Mouse (Mus musculus) gonadal fat pad, adult 2 months (tissue): ENCODE measurements at regions not wholly inside any gene's neighbourhood (a gene's known extent, or its start where the extent isn't known, plus 50 kb on each side); places are given as distances from the start of the nearest gene placed in this dataset.

Source experiments
- DNase-seq: peaks from one replicate; pipeline ENCODE4 v3.0.0-alpha.2; 2012; ENCODE audit warnings: low read depth

GRCm38 (mm10) chr11:8148485-8148825 is 515.9 kb downstream of the Tns3 start:
- no peak for DNase-seq

- no peak for DNase-seq
Measured at GRCm38 (mm10) chr11:8147790-8148484, 516.4 kb downstream of the Tns3 start.

- DNase-seq, result no peak
Measured at GRCm38 (mm10) chr11:8137366-8137765, 527.0 kb downstream of the Tns3 start.

GRCm38 (mm10) chr11:8136666-8137065 is 527.7 kb downstream of the Tns3 start:
- DNase-seq, result no peak

- DNase-seq, result no peak
Measured at GRCm38 (mm10) chr11:8109286-8109685, 555.0 kb downstream of the Tns3 start.

GRCm38 (mm10) chr11:8101091-8101490 is 563.2 kb downstream of the Tns3 start:
- peak; percentile 55 for DNase-seq

- DNase-seq, result no peak
Measured at GRCm38 (mm10) chr11:8084328-8084727, 580.0 kb downstream of the Tns3 start.

GRCm38 (mm10) chr11:8082811-8083210 is 581.5 kb downstream of the Tns3 start:
- no peak for DNase-seq

GRCm38 (mm10) chr11:8073321-8073720 is 591.0 kb downstream of the Tns3 start:
- no peak for DNase-seq

- DNase-seq, result no peak
Measured at GRCm38 (mm10) chr11:8068873-8069272, 595.5 kb downstream of the Tns3 start.

GRCm38 (mm10) chr11:8067330-8067729 is 597.0 kb downstream of the Tns3 start:
- DNase-seq, result no peak

- no peak for DNase-seq
Measured at GRCm38 (mm10) chr11:8065811-8066210, 598.5 kb downstream of the Tns3 start.

- no peak for DNase-seq
Measured at GRCm38 (mm10) chr11:8065086-8065485, 599.2 kb downstream of the Tns3 start.

GRCm38 (mm10) chr11:8061989-8062388 is 602.3 kb downstream of the Tns3 start:
- no peak for DNase-seq

- no peak for DNase-seq
Measured at GRCm38 (mm10) chr11:8061573-8061972, 602.8 kb downstream of the Tns3 start.

- DNase-seq, result no peak
Measured at GRCm38 (mm10) chr11:8051499-8051898, 612.8 kb downstream of the Tns3 start.

- no peak for DNase-seq
Measured at GRCm38 (mm10) chr11:8045086-8045485, 619.2 kb downstream of the Tns3 start.

GRCm38 (mm10) chr11:8030119-8030518 is 634.2 kb downstream of the Tns3 start:
- DNase-seq, result no peak

- no peak for DNase-seq
Measured at GRCm38 (mm10) chr11:8007801-8008200, 656.5 kb downstream of the Tns3 start.

GRCm38 (mm10) chr11:7981031-7981430 is 683.3 kb downstream of the Tns3 start:
- DNase-seq, result no peak

GRCm38 (mm10) chr11:7975845-7976244 is 688.5 kb downstream of the Tns3 start:
- DNase-seq, result no peak

- no peak for DNase-seq
Measured at GRCm38 (mm10) chr11:7949931-7950330, 714.4 kb downstream of the Tns3 start.

GRCm38 (mm10) chr11:7949201-7949875 is 715.0 kb downstream of the Tns3 start:
- DNase-seq, result no peak
